11 mouse cellular contexts compared by ENCODE assay signal in genomic region chr1:160149291-160149906, GRCm38 (mm10). TPM values are rescaled to one million over a fixed set of nuclear protein-coding genes. Genes with fewer than 3 reads are reported as not detected.
A peak's percentile ranks its signal among the peaks of the same experiment; 100 is the strongest.
DNase-seq lines count a peak whose midpoint lies in the region; ATAC-seq and TF ChIP-seq lines count a peak whose summit lies in the region.
"Had no signal": no experiment of that assay in that cellular context is flagged by ENCODE, and none has a peak within 500 bp of the region (broad histone marks: within the 10 kb centered on the region; RNA-seq: fewer than 3 reads in every experiment).

No protein-coding gene starts in this region.

- no peak overlapping the region for H3K4me2 ChIP-seq in forebrain, postnatal 0 days (ENCODE audit: low read depth)
- no peak overlapping the region for H3K4me2 ChIP-seq in midbrain, embryonic 15.5 days
- no peak overlapping the region for H3K4me2 ChIP-seq in heart, embryonic 11.5 days
- H3K4me2 ChIP-seq: liver, embryonic 13.5 days had no signal

- peak; percentile 8 for DNase-seq in brain, embryonic 18.5 days (ENCODE audit: low read depth, low spot score)
- DNase-seq in forebrain, postnatal 0 days: peak; percentile 62
- peak; percentile 46 to 52 for DNase-seq in layer of hippocampus, adult 8-10 months (ENCODE audit: low spot score in 2 of 2)
- DNase-seq in gastrocnemius, adult 18-20 months (ENCODE audit: low spot score): no peak
- DNase-seq in gastrocnemius, postnatal 25 days: no peak
- DNase-seq: gastrocnemius, postnatal 10 days; kidney, adult 18-20 months; liver, embryonic 13.5 days had no signal

- TF ChIP-seq CTCF in forebrain, postnatal 0 days (IDR thresholded peaks at IDR 0.05; ENCODE audit: low read depth): no peak

- H3K27me3 ChIP-seq in forebrain, postnatal 0 days (ENCODE audit: insufficient read depth, low read length): no peaks in the 10 kb centered on the region
- H3K27me3 ChIP-seq in midbrain, embryonic 15.5 days (replicated peaks): no peaks in the 10 kb centered on the region
- no peaks in the 10 kb centered on the region for H3K27me3 ChIP-seq in heart, embryonic 11.5 days (ENCODE audit: control insufficient read depth, insufficient read depth, low read length)
- H3K27me3 ChIP-seq: liver, embryonic 13.5 days had no signal

- peak; percentile 94 for ATAC-seq in forebrain, postnatal 0 days
- ATAC-seq in midbrain, embryonic 15.5 days (replicated peaks): peak; percentile 86
- ATAC-seq in heart, embryonic 11.5 days (replicated peaks; ENCODE audit: insufficient number of reproducible peaks, low FRiP score, low TSS enrichment): no peak
- ATAC-seq in cerebellum, adult (ENCODE audit: insufficient number of reproducible peaks, low FRiP score, low TSS enrichment): no peak

- no peak overlapping the region for H3K4me3 ChIP-seq in forebrain, postnatal 0 days (ENCODE audit: low read depth, low read length)
- H3K4me3 ChIP-seq in midbrain, embryonic 15.5 days: no peak overlapping the region
- H3K4me3 ChIP-seq in heart, embryonic 11.5 days (ENCODE audit: low read depth, low read length): no peak overlapping the region
- H3K4me3 ChIP-seq: liver, embryonic 13.5 days had no signal

- H3K4me1 ChIP-seq in forebrain, postnatal 0 days (ENCODE audit: insufficient read depth): peaks cover 4% of the 10 kb centered on the region; the same call in 1 of the 2 replicates
- peaks cover 9% of the 10 kb centered on the region for H3K4me1 ChIP-seq in midbrain, embryonic 15.5 days
- H3K4me1 ChIP-seq in heart, embryonic 11.5 days (ENCODE audit: control insufficient read depth, insufficient read depth, low read length): no peaks in the 10 kb centered on the region
- H3K4me1 ChIP-seq: liver, embryonic 13.5 days had no signal

- 42% methylated on average over 11 of the region's 11 CpGs for WGBS in forebrain, postnatal 0 days
- WGBS in midbrain, embryonic 15.5 days: 59% methylated on average over 11 of the region's 11 CpGs
- 70% methylated on average over 11 of the region's 11 CpGs for WGBS in heart, embryonic 11.5 days (ENCODE audit: insufficient replicate concordance)

- peak overlapping the region; percentile 62 for H3K27ac ChIP-seq in forebrain, postnatal 0 days (ENCODE audit: low read depth, low read length)
- peak overlapping the region; percentile 50 for H3K27ac ChIP-seq in midbrain, embryonic 15.5 days
- H3K27ac ChIP-seq in heart, embryonic 11.5 days (ENCODE audit: low read depth, low read length): no peak overlapping the region
- H3K27ac ChIP-seq: liver, embryonic 13.5 days had no signal

- no peak overlapping the region for H3K9ac ChIP-seq in forebrain, postnatal 0 days
- no peak overlapping the region; the same call in 1 of the 2 replicates for H3K9ac ChIP-seq in midbrain, embryonic 15.5 days
- H3K9ac ChIP-seq in heart, embryonic 11.5 days (ENCODE audit: low read depth, low read length): no peak overlapping the region
- H3K9ac ChIP-seq: liver, embryonic 13.5 days had no signal

- H3K36me3 ChIP-seq in forebrain, postnatal 0 days (ENCODE audit: insufficient read depth): no peaks in the 10 kb centered on the region
- H3K36me3 ChIP-seq in midbrain, embryonic 15.5 days (replicated peaks): no peaks in the 10 kb centered on the region
- no peaks in the 10 kb centered on the region for H3K36me3 ChIP-seq in heart, embryonic 11.5 days (ENCODE audit: control insufficient read depth, insufficient read depth, low read length)
- H3K36me3 ChIP-seq: liver, embryonic 13.5 days had no signal

- H3K9me3 ChIP-seq in forebrain, postnatal 0 days (ENCODE audit: low read length): no peaks in the 10 kb centered on the region
- H3K9me3 ChIP-seq in midbrain, embryonic 15.5 days: no peaks in the 10 kb centered on the region
- no peaks in the 10 kb centered on the region for H3K9me3 ChIP-seq in heart, embryonic 11.5 days (replicated peaks; ENCODE audit: control insufficient read depth, low read length)
- H3K9me3 ChIP-seq: liver, embryonic 13.5 days had no signal

RNA-seq across cellular contexts. Expression of gene Tnn, which starts 4.0 kb away (rescaled TPM):
- total RNA-seq in forebrain, postnatal 0 days (2014; rRNA removed): 0.23 and 2.8 TPM in 2 replicates
- polyA plus RNA-seq in forebrain, postnatal 0 days (2015; fragmentation: Nextera tagmentation; extraction: Ambion mirVana): 0.06 and 0.13 TPM in 2 replicates
- total RNA-seq in layer of hippocampus, adult 8-10 months (2022): under 1 TPM; 0.07 to 0.16 (median 0.11) TPM
- not detected in 2 replicates for polyA plus RNA-seq in midbrain, embryonic 15.5 days (2015; fragmentation: Nextera tagmentation; extraction: Ambion mirVana)
- total RNA-seq in gastrocnemius, adult 18-20 months (2021): not detected
- not detected in 2 replicates for polyA plus RNA-seq in heart, embryonic 11.5 days (2014; fragmentation: Nextera tagmentation; extraction: Ambion mirVana)
- total RNA-seq in gastrocnemius, postnatal 25 days (2021): not detected

RNA-seq across cellular contexts. Expression of gene Mrps14, which starts 45.6 kb away (rescaled TPM):
- 22.9 and 23.1 TPM in 2 replicates for total RNA-seq in forebrain, postnatal 0 days (2014; rRNA removed)
- 129 and 149 TPM in 2 replicates for polyA plus RNA-seq in forebrain, postnatal 0 days (2015; fragmentation: Nextera tagmentation; extraction: Ambion mirVana)
- total RNA-seq in layer of hippocampus, adult 8-10 months (2022): 10 to 100 TPM; 63.2 to 72.5 (median 71.7) TPM
- 113 and 126 TPM in 2 replicates for polyA plus RNA-seq in midbrain, embryonic 15.5 days (2015; fragmentation: Nextera tagmentation; extraction: Ambion mirVana)
- total RNA-seq in gastrocnemius, adult 18-20 months (2021): 10 to 100 TPM; 68.9 to 74.9 TPM
- 178 and 193 TPM in 2 replicates for polyA plus RNA-seq in heart, embryonic 11.5 days (2014; fragmentation: Nextera tagmentation; extraction: Ambion mirVana)
- total RNA-seq in gastrocnemius, postnatal 25 days (2021): 10 to 100 TPM; 74.2 to 76.1 TPM

Comparison
In these comparisons a context has a peak if more than half of its experiments do, and no peak if none do; other contexts are left out.
1. DNase-seq: peak in brain, embryonic 18.5 days (single experiment), forebrain, postnatal 0 days (single experiment) and layer of hippocampus, adult 8-10 months (2 of 2); none in gastrocnemius, adult 18-20 months (single experiment) and gastrocnemius, postnatal 25 days (single experiment).
2. ATAC-seq: peak in forebrain, postnatal 0 days (single experiment) and midbrain, embryonic 15.5 days (single experiment); none in heart, embryonic 11.5 days (single experiment) and cerebellum, adult (single experiment).